Comparison of ENCODE assay signal across 19 mouse cellular contexts in genomic region chr17:8361281-8362103, GRCm38 (mm10). TPM values are rescaled to one million over a fixed set of nuclear protein-coding genes. Genes with fewer than 3 reads are reported as not detected.
DNase-seq lines count a peak whose midpoint lies in the region; ATAC-seq lines count a peak whose summit lies in the region.
"Had no signal": no experiment of that assay in that cellular context is flagged by ENCODE, and none has a peak within 500 bp of the region (broad histone marks: within the 10 kb centered on the region; RNA-seq: fewer than 3 reads in every experiment).

No protein-coding gene starts in this region.

- H3K4me3 ChIP-seq in hindbrain, embryonic 13.5 days: no peak overlapping the region
- H3K4me3 ChIP-seq in hindbrain, embryonic 11.5 days (ENCODE audit: low read depth, low read length): no peak overlapping the region
- H3K4me3 ChIP-seq in neural tube, embryonic 14.5 days (ENCODE audit: low read depth, low read length): no peak overlapping the region
- no peak overlapping the region for H3K4me3 ChIP-seq in hindbrain, embryonic 16.5 days (ENCODE audit: low read length)
- H3K4me3 ChIP-seq: left cerebral cortex, adult 2 months; limb, embryonic 13.5 days; myocyte had no signal

- no peaks in the 10 kb centered on the region for H3K9me3 ChIP-seq in hindbrain, embryonic 13.5 days
- H3K9me3 ChIP-seq in hindbrain, embryonic 11.5 days (ENCODE audit: control insufficient read depth, low read length): no peaks in the 10 kb centered on the region
- H3K9me3 ChIP-seq in neural tube, embryonic 14.5 days (ENCODE audit: control insufficient read depth, low read length): no peaks in the 10 kb centered on the region
- H3K9me3 ChIP-seq in hindbrain, embryonic 16.5 days (ENCODE audit: control insufficient read depth, low read length): no peaks in the 10 kb centered on the region
- H3K9me3 ChIP-seq: limb, embryonic 13.5 days had no signal

- peak overlapping the region; percentile 18; the same call in 1 of the 2 replicates for H3K27ac ChIP-seq in hindbrain, embryonic 13.5 days
- no peak overlapping the region for H3K27ac ChIP-seq in hindbrain, embryonic 11.5 days (ENCODE audit: low read depth, low read length)
- no peak overlapping the region for H3K27ac ChIP-seq in neural tube, embryonic 14.5 days (ENCODE audit: low read depth, low read length)
- H3K27ac ChIP-seq in hindbrain, embryonic 16.5 days (ENCODE audit: low read depth, low read length): no peak overlapping the region
- H3K27ac ChIP-seq: kidney, postnatal 0 days; left cerebral cortex, adult 2 months; limb, embryonic 13.5 days; stomach, postnatal 0 days had no signal

- 56% methylated on average over 10 of the region's 10 CpGs for WGBS in hindbrain, embryonic 13.5 days
- WGBS in hindbrain, embryonic 11.5 days: 72% methylated on average over 10 of the region's 10 CpGs
- 68% methylated on average over 10 of the region's 10 CpGs for WGBS in neural tube, embryonic 14.5 days
- 53% methylated on average over 10 of the region's 10 CpGs for WGBS in hindbrain, embryonic 16.5 days

- no peak; the same call in 1 of the 2 replicates for ATAC-seq in hindbrain, embryonic 13.5 days (ENCODE audit: low FRiP score)
- ATAC-seq in hindbrain, embryonic 11.5 days (ENCODE audit: low FRiP score): no peak
- peak; percentile 42; the same call in 1 of the 2 replicates for ATAC-seq in neural tube, embryonic 14.5 days (ENCODE audit: low read depth)
- peak; percentile 60 for ATAC-seq in hindbrain, embryonic 16.5 days
- ATAC-seq: intestine, embryonic 16.5 days had no signal

- no peak for DNase-seq in hindbrain, embryonic 11.5 days (ENCODE audit: low spot score)
- DNase-seq in neural tube, embryonic 10.5 days (ENCODE audit: extremely low spot score, low spot score): no peak
- no peak for DNase-seq in gastrocnemius, adult 18-20 months (ENCODE audit: low spot score)
- DNase-seq in yolk sac, embryonic 10.5 days (ENCODE audit: low spot score): no peak
- DNase-seq: adrenal gland, postnatal 10 days; heart, postnatal 14 days; thymus, postnatal 25 days had no signal

- no peaks in the 10 kb centered on the region for H3K27me3 ChIP-seq in hindbrain, embryonic 13.5 days
- no peaks in the 10 kb centered on the region for H3K27me3 ChIP-seq in hindbrain, embryonic 11.5 days (ENCODE audit: control insufficient read depth, insufficient read depth, low read length)
- H3K27me3 ChIP-seq in neural tube, embryonic 14.5 days (ENCODE audit: control insufficient read depth, insufficient read depth, low read length): no peaks in the 10 kb centered on the region; the same call in 1 of the 2 replicates
- H3K27me3 ChIP-seq in hindbrain, embryonic 16.5 days (replicated peaks; ENCODE audit: control insufficient read depth, insufficient read depth, low read length): no peaks in the 10 kb centered on the region; the same call in 1 of the 2 replicates

- no peaks in the 10 kb centered on the region for H3K36me3 ChIP-seq in hindbrain, embryonic 13.5 days
- no peaks in the 10 kb centered on the region for H3K36me3 ChIP-seq in hindbrain, embryonic 11.5 days (ENCODE audit: control insufficient read depth, insufficient read depth, low read length)
- H3K36me3 ChIP-seq in neural tube, embryonic 14.5 days (ENCODE audit: control insufficient read depth, insufficient read depth, low read length): no peaks in the 10 kb centered on the region
- no peaks in the 10 kb centered on the region for H3K36me3 ChIP-seq in hindbrain, embryonic 16.5 days (ENCODE audit: control insufficient read depth, insufficient read depth, low read length)
- H3K36me3 ChIP-seq: limb, embryonic 13.5 days had no signal

- no peak overlapping the region for H3K4me2 ChIP-seq in hindbrain, embryonic 13.5 days
- H3K4me2 ChIP-seq in hindbrain, embryonic 11.5 days (replicated peaks; ENCODE audit: low read depth, low read length): no peak overlapping the region
- H3K4me2 ChIP-seq in neural tube, embryonic 14.5 days (ENCODE audit: low read depth, low read length): no peak overlapping the region
- no peak overlapping the region for H3K4me2 ChIP-seq in hindbrain, embryonic 16.5 days (ENCODE audit: low read length)
- H3K4me2 ChIP-seq: limb, embryonic 13.5 days had no signal

- H3K4me1 ChIP-seq in hindbrain, embryonic 13.5 days (replicated peaks): peaks cover 19% of the 10 kb centered on the region
- no peaks in the 10 kb centered on the region for H3K4me1 ChIP-seq in hindbrain, embryonic 11.5 days (replicated peaks; ENCODE audit: control insufficient read depth, insufficient read depth, low read length)
- H3K4me1 ChIP-seq in neural tube, embryonic 14.5 days (ENCODE audit: control insufficient read depth, insufficient read depth, low read length): no peaks in the 10 kb centered on the region; the same call in 1 of the 2 replicates
- H3K4me1 ChIP-seq in hindbrain, embryonic 16.5 days (ENCODE audit: control insufficient read depth, insufficient read depth, low read depth, low read length): peaks cover 9% of the 10 kb centered on the region

- no peak overlapping the region for H3K9ac ChIP-seq in hindbrain, embryonic 13.5 days
- H3K9ac ChIP-seq in hindbrain, embryonic 11.5 days (ENCODE audit: low read depth, low read length): no peak overlapping the region
- no peak overlapping the region for H3K9ac ChIP-seq in neural tube, embryonic 14.5 days (replicated peaks; ENCODE audit: low read depth, low read length)
- H3K9ac ChIP-seq in hindbrain, embryonic 16.5 days (ENCODE audit: low read depth, low read length): no peak overlapping the region
- H3K9ac ChIP-seq: limb, embryonic 13.5 days had no signal

RNA-seq across cellular contexts. Expression of gene T2, which starts 5.7 kb away (rescaled TPM):
- 0.38 and 0.62 TPM in 2 replicates for polyA plus RNA-seq in hindbrain, embryonic 13.5 days (2015; fragmentation: Nextera tagmentation; extraction: Ambion mirVana)
- polyA plus RNA-seq in hindbrain, embryonic 11.5 days (2014; fragmentation: Nextera tagmentation; extraction: Ambion mirVana): 0.53 and 0.59 TPM in 2 replicates
- polyA plus RNA-seq in neural tube, embryonic 14.5 days (2014; fragmentation: Nextera tagmentation; extraction: Ambion mirVana): 0.81 and 0.96 TPM in 2 replicates
- 0.72 and 0.99 TPM in 2 replicates for polyA plus RNA-seq in hindbrain, embryonic 16.5 days (2015; fragmentation: Nextera tagmentation; extraction: Ambion mirVana)
- total RNA-seq in gastrocnemius, adult 18-20 months (2021): not detected
- total RNA-seq: gastrocnemius, adult 8-10 months had no signal
- polyA plus RNA-seq: liver, embryonic 16.5 days; spleen, adult 2 months had no signal

RNA-seq across cellular contexts. Expression of gene Prr18, which starts 24.2 kb away (rescaled TPM):
- 9.6 TPM in 2 replicates for polyA plus RNA-seq in hindbrain, embryonic 13.5 days (2015; fragmentation: Nextera tagmentation; extraction: Ambion mirVana)
- 1.5 TPM in 2 replicates for polyA plus RNA-seq in hindbrain, embryonic 11.5 days (2014; fragmentation: Nextera tagmentation; extraction: Ambion mirVana)
- 17.0 and 20.6 TPM in 2 replicates for polyA plus RNA-seq in neural tube, embryonic 14.5 days (2014; fragmentation: Nextera tagmentation; extraction: Ambion mirVana)
- polyA plus RNA-seq in hindbrain, embryonic 16.5 days (2015; fragmentation: Nextera tagmentation; extraction: Ambion mirVana): 16.4 and 16.9 TPM in 2 replicates
- total RNA-seq in gastrocnemius, adult 18-20 months (2021): not detected

RNA-seq across cellular contexts. Expression of gene Sft2d1, which starts 50.6 kb away (rescaled TPM):
- polyA plus RNA-seq in hindbrain, embryonic 13.5 days (2015; fragmentation: Nextera tagmentation; extraction: Ambion mirVana): 151 and 154 TPM in 2 replicates
- polyA plus RNA-seq in hindbrain, embryonic 11.5 days (2014; fragmentation: Nextera tagmentation; extraction: Ambion mirVana): 72.5 and 79.6 TPM in 2 replicates
- 149 and 195 TPM in 2 replicates for polyA plus RNA-seq in neural tube, embryonic 14.5 days (2014; fragmentation: Nextera tagmentation; extraction: Ambion mirVana)
- polyA plus RNA-seq in hindbrain, embryonic 16.5 days (2015; fragmentation: Nextera tagmentation; extraction: Ambion mirVana): 172 and 184 TPM in 2 replicates
- total RNA-seq in gastrocnemius, adult 18-20 months (2021): 1 to 10 TPM; 6.0 to 7.0 TPM

Comparison
In these comparisons a context has a peak if more than half of its experiments do, and no peak if none do; other contexts are left out.
1. ATAC-seq: peak in neural tube, embryonic 14.5 days (single experiment) and hindbrain, embryonic 16.5 days (single experiment); none in hindbrain, embryonic 13.5 days (single experiment) and hindbrain, embryonic 11.5 days (single experiment).